ENCODE assay signal across 16 mouse cellular contexts in the genomic region with DNA sequence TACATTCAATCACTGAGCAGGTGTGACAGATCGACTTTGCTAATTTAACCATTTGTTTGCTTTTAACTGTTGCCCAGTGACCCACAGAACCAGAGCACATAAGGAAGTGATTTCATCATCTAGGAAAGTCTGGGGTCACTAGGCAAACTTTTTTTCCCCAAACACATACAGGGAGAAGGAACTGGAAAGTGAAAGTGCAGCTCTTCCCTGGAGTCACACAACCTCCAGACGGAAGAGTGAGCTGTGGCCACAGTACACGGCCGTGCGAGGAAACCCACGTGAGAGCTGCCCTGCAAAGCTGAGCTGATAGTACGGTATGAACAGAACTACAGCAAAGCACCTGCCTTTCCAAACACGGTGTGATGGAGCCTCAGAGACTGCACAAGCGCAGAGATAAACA. TPM values are rescaled to one million over a fixed set of nuclear protein-coding genes. Genes with fewer than 3 reads are reported as not detected.
A peak's percentile ranks its signal among the peaks of the same experiment; 100 is the strongest.
DNase-seq lines count a peak whose midpoint lies in the region; ATAC-seq and TF ChIP-seq lines count a peak whose summit lies in the region.
"Had no signal": no experiment of that assay in that cellular context is flagged by ENCODE, and none has a peak within 500 bp of the region (broad histone marks: within the 10 kb centered on the region; RNA-seq: fewer than 3 reads in every experiment).

No protein-coding gene starts in this region.

- no peaks in the 10 kb centered on the region for H3K27me3 ChIP-seq in liver, embryonic 16.5 days (ENCODE audit: control insufficient read depth, insufficient read depth, low read depth, low read length)
- H3K27me3 ChIP-seq in small intestine, adult 2 months (ENCODE audit: control insufficient read depth, insufficient read depth, low read length): no peaks in the 10 kb centered on the region
- H3K27me3 ChIP-seq: stomach, embryonic 15.5 days had no signal

- H3K27ac ChIP-seq in liver, embryonic 16.5 days (ENCODE audit: low read length): peak overlapping the region; percentile 48
- peak overlapping the region; percentile 28 for H3K27ac ChIP-seq in small intestine, adult 2 months (ENCODE audit: insufficient read depth, low read depth, low read length)
- H3K27ac ChIP-seq: embryonic facial prominence, embryonic 13.5 days; forebrain, embryonic 10.5 days; midbrain, embryonic 13.5 days; stomach, embryonic 15.5 days had no signal

- H3K4me2 ChIP-seq in liver, embryonic 16.5 days (ENCODE audit: low read depth, low read length): peak overlapping the region; percentile 41
- H3K4me2 ChIP-seq: embryonic facial prominence, embryonic 13.5 days; lung, embryonic 14.5 days; midbrain, embryonic 13.5 days; stomach, embryonic 15.5 days had no signal

- no peak overlapping the region for H3K9ac ChIP-seq in liver, embryonic 16.5 days (ENCODE audit: low read depth, low read length)
- H3K9ac ChIP-seq: embryonic facial prominence, embryonic 13.5 days; lung, embryonic 14.5 days; midbrain, embryonic 13.5 days; stomach, embryonic 15.5 days had no signal

- H3K9me3 ChIP-seq in liver, embryonic 16.5 days (replicated peaks; ENCODE audit: control insufficient read depth, low read length): no peaks in the 10 kb centered on the region
- H3K9me3 ChIP-seq: embryonic facial prominence, embryonic 13.5 days; forebrain, embryonic 10.5 days; midbrain, embryonic 13.5 days; stomach, embryonic 15.5 days had no signal

- H3K4me1 ChIP-seq in liver, embryonic 16.5 days (ENCODE audit: control insufficient read depth, low read depth, low read length): peaks cover 10% of the 10 kb centered on the region
- no peaks in the 10 kb centered on the region for H3K4me1 ChIP-seq in small intestine, adult 2 months (ENCODE audit: control insufficient read depth, insufficient read depth, insufficient read length, low read length)
- H3K4me1 ChIP-seq: stomach, embryonic 15.5 days had no signal

- no peak for TF ChIP-seq CTCF in small intestine, adult 2 months (IDR thresholded peaks at IDR 0.05; ENCODE audit: extremely low read depth, insufficient read length, insufficient replicate concordance, low read depth, low read length)

- H3K4me3 ChIP-seq in liver, embryonic 16.5 days (ENCODE audit: low read depth, low read length): peak overlapping the region; percentile 19; the same call in 1 of the 2 replicates
- peak overlapping the region; percentile 41 for H3K4me3 ChIP-seq in small intestine, adult 2 months (ENCODE audit: low read depth, low read length)
- H3K4me3 ChIP-seq: embryonic facial prominence, embryonic 13.5 days; forebrain, embryonic 10.5 days; midbrain, embryonic 13.5 days; stomach, embryonic 15.5 days had no signal

- no peak for TF ChIP-seq POLR2A in small intestine, adult 2 months (IDR thresholded peaks at IDR 0.05; ENCODE audit: low read depth, low read length)

- 54% methylated on average over 9 of the region's 9 CpGs for WGBS in liver, embryonic 16.5 days (ENCODE audit: insufficient replicate concordance)
- WGBS in small intestine, adult 2 months: 15% methylated on average over 9 of the region's 9 CpGs

- DNase-seq in lung, adult 18-20 months: peak; percentile 31 to 54
- no peak for DNase-seq in lung, postnatal 4 days
- no peak for DNase-seq in cerebellum, postnatal 36 days
- DNase-seq in spleen, postnatal 4 days (ENCODE audit: low spot score in 2 of 2): no peak
- DNase-seq: adrenal gland, postnatal 25 days; kidney, postnatal 25 days; lung, embryonic 14.5 days; thymus, postnatal 25 days had no signal

- peak; percentile 63 for ATAC-seq in granulocyte monocyte progenitor cell, adult 5-6 weeks (replicated peaks; ENCODE audit: poor library complexity, severe bottlenecking)
- no peak for ATAC-seq in liver, embryonic 16.5 days (ENCODE audit: low read depth)
- ATAC-seq: intestine, embryonic 16.5 days; midbrain, embryonic 13.5 days had no signal

- no peaks in the 10 kb centered on the region; the same call in 1 of the 2 replicates for H3K36me3 ChIP-seq in liver, embryonic 16.5 days (ENCODE audit: control insufficient read depth, insufficient read depth)
- H3K36me3 ChIP-seq in small intestine, adult 2 months (ENCODE audit: control insufficient read depth, insufficient read depth, low read length): no peaks in the 10 kb centered on the region
- H3K36me3 ChIP-seq: embryonic facial prominence, embryonic 13.5 days; forebrain, embryonic 10.5 days; midbrain, embryonic 13.5 days; stomach, embryonic 15.5 days had no signal

RNA-seq across cellular contexts. Expression of a gene that starts 4.7 kb away (rescaled TPM):
- 5.1 and 9.6 TPM in 2 replicates for total RNA-seq in granulocyte monocyte progenitor cell, adult 5-6 weeks (2014; fragmentation: Nextera tagmentation)
- total RNA-seq in granulocyte monocyte progenitor cell, adult 5-6 weeks (2017): 9.6 and 12.2 TPM in 2 replicates
- 4.1 and 4.3 TPM in 2 replicates for polyA plus RNA-seq in liver, embryonic 16.5 days (2015; fragmentation: Nextera tagmentation; extraction: Ambion mirVana)
- 0.70 and 1.5 TPM in 2 replicates for polyA plus RNA-seq in small intestine, adult 2 months (2012; rRNA removed)

RNA-seq across cellular contexts. Expression of a gene that starts 22.3 kb away (rescaled TPM):
- 5.4 and 5.6 TPM in 2 replicates for total RNA-seq in granulocyte monocyte progenitor cell, adult 5-6 weeks (2014; fragmentation: Nextera tagmentation)
- total RNA-seq in granulocyte monocyte progenitor cell, adult 5-6 weeks (2017): 5.2 and 6.2 TPM in 2 replicates
- polyA plus RNA-seq in liver, embryonic 16.5 days (2015; fragmentation: Nextera tagmentation; extraction: Ambion mirVana): 9.8 and 10.7 TPM in 2 replicates
- 2.5 TPM in 2 replicates for polyA plus RNA-seq in small intestine, adult 2 months (2012; rRNA removed)

Comparison
In these comparisons a context has a peak if more than half of its experiments do, and no peak if none do; other contexts are left out.
1. DNase-seq: peak in lung, adult 18-20 months (2 of 2); none in lung, postnatal 4 days (0 of 2), cerebellum, postnatal 36 days (0 of 2) and spleen, postnatal 4 days (0 of 2).